Mouse (Mus musculus) mesoderm, embryonic 11.5 days (tissue): ENCODE measurements around the gene Inka2.
A peak's percentile ranks its signal among the peaks of the same experiment; 100 is the strongest.
"Not testable (repeated sequence)": the region's sequence is repeated elsewhere in the genome, so short reads cannot be mapped to it uniquely, and the experiment has no call there.

Experiments
- DNase-seq: peaks from one replicate; pipeline ENCODE4 v3.0.0-alpha.2; 2012; ENCODE audit warnings: low read depth, low spot score

Inka2 gene

GRCm38 (mm10) chr3:105696387-105697147 lies 7.8 kb upstream of the Inka2 start:
- DNase-seq = no peak

- DNase-seq = no peak
Observed at GRCm38 (mm10) chr3:105697148-105697441, 7.3 kb upstream of the Inka2 start.

GRCm38 (mm10) chr3:105698311-105698710 lies 6.1 kb upstream of the Inka2 start:
- DNase-seq = no peak

GRCm38 (mm10) chr3:105699241-105699933 lies 5.0 kb upstream of the Inka2 start:
- no peak for DNase-seq

- not testable (repeated sequence) for DNase-seq
Observed at GRCm38 (mm10) chr3:105700786-105701185, 3.6 kb upstream of the Inka2 start.

- no peak for DNase-seq
Observed at GRCm38 (mm10) chr3:105701399-105701798, 3.0 kb upstream of the Inka2 start.

- no peak for DNase-seq
Observed at GRCm38 (mm10) chr3:105703571-105703970, 828 bp upstream of the Inka2 start.

- DNase-seq = no peak
Observed at GRCm38 (mm10) chr3:105705061-105705549, 706 bp downstream of the Inka2 start.

GRCm38 (mm10) chr3:105705561-105705960 lies 1.2 kb downstream of the Inka2 start:
- no peak for DNase-seq

GRCm38 (mm10) chr3:105706366-105707020 lies 2.1 kb downstream of the Inka2 start:
- DNase-seq = no peak

GRCm38 (mm10) chr3:105707590-105707989 lies 3.2 kb downstream of the Inka2 start:
- no peak for DNase-seq

GRCm38 (mm10) chr3:105710246-105710645 lies 5.8 kb downstream of the Inka2 start:
- DNase-seq = no peak

GRCm38 (mm10) chr3:105711741-105712140 lies 7.3 kb downstream of the Inka2 start:
- DNase-seq = no peak

- no peak for DNase-seq
Observed at GRCm38 (mm10) chr3:105712827-105713226, 8.4 kb downstream of the Inka2 start.

- peak; percentile 75 for DNase-seq
Observed at GRCm38 (mm10) chr3:105714091-105714819, 9.9 kb downstream of the Inka2 start.

- no peak for DNase-seq
Observed at GRCm38 (mm10) chr3:105714820-105715167, 10.4 kb downstream of the Inka2 start.

GRCm38 (mm10) chr3:105716353-105717000 lies 12.1 kb downstream of the Inka2 start:
- no peak for DNase-seq

GRCm38 (mm10) chr3:105717856-105718555 lies 13.6 kb downstream of the Inka2 start:
- no peak for DNase-seq

- DNase-seq = no peak
Observed at GRCm38 (mm10) chr3:105718746-105719145, 14.3 kb downstream of the Inka2 start.

- no peak for DNase-seq
Observed at GRCm38 (mm10) chr3:105719979-105720378, 15.6 kb downstream of the Inka2 start.

GRCm38 (mm10) chr3:105720514-105720913 lies 16.1 kb downstream of the Inka2 start:
- DNase-seq = no peak
